Mouse (Mus musculus) natural killer cell, adult 2 months (primary cell): ENCODE data around the gene Ing4.
"Not testable (repeated sequence)": the region's sequence is repeated elsewhere in the genome, so short reads cannot be mapped to it uniquely, and the experiment has no call there.

Experiments
- DNase-seq, 2 experiments: peaks; one replicate each; pipeline ENCODE4 v3.0.0; 2022; ENCODE audit warnings: low spot score in 2 of 2

Ing4 gene

DNA sequence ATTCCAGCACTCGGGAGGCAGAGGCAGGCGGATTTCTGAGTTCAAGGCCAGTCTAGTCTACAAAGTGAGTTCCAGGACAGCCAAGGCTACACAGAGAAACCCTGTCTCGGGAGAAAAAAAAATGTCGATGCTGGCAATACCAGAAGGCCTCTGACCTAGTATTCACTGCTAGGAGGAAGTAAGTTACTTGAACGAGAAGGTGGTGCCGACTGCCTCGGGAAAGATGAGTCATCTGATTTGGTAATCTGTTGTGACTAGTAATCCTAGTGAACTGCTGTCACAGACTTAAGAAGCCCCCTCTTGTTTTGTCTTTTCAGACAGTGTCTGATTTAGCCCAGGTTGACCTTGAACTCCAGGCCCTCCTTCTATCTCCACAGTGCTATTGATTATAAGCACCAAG lies 1.5 kb downstream of the Ing4 start:
- peak in 1 of 2 experiments; percentile 16 for DNase-seq

DNA sequence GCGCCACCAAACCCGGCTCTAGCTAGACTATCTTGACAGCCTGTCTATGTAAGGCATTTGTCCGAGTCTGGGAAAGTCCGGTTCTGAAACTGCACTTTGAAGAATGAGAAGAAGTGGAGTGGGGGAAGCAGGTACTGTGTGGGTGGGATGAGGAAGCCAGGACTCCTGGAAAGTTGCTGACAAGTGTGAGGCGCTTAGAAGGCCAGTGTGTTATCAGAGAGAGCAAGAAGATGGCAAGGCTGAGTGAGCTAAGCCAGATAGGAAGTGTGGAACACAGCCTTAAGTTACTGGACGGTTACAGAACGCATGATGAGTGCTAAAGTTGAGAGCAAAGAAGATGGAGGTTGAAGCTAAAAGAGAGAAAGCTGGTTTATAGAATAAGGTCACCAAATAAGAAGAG lies 2.5 kb downstream of the Ing4 start:
- no peak for DNase-seq

DNA sequence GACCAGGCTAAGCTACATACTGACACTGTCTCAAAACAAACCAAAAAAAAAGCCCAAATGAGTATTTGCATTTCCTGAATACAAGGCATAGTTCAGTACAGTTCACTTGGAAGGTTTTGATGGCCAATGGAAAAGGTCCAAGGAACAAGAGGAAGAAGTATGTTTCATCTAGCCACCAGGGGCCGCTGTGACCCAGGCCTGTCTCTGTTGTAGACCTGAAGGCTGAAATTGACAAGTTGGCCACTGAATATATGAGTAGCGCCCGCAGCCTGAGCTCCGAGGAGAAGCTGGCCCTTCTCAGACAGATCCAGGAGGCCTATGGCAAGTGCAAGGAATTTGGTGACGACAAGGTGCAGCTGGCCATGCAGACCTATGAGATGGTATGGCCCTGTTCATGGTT lies 7.1 kb downstream of the Ing4 start:
- DNase-seq = peak; percentile 53 to 77

DNA sequence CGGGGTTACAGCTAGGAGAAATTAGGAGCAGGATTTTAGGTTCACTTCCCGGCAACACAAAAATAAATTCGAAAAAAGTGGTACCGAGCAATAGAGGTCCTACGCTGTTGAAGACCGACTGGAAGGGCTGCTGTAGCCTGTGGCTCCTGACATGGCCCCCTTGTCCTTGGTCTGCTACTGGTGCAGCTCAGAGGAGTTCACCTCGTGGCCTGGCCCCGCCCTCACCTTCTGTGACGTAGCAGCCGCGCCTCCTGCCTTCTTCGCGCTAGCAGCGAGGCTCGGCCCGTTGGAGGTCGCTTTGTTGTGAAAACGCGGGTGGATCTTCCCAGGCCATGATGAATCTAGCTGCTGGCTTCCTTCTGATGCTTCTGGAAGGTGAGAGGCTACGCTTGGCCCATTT lies 10.1 kb downstream of the Ing4 start, which contains the start of gene Acrbp:
Gene Acrbp, plus strand, starts transcription at position 12 of the 400 bp plus-strand sequence.
- DNase-seq = no peak

DNA sequence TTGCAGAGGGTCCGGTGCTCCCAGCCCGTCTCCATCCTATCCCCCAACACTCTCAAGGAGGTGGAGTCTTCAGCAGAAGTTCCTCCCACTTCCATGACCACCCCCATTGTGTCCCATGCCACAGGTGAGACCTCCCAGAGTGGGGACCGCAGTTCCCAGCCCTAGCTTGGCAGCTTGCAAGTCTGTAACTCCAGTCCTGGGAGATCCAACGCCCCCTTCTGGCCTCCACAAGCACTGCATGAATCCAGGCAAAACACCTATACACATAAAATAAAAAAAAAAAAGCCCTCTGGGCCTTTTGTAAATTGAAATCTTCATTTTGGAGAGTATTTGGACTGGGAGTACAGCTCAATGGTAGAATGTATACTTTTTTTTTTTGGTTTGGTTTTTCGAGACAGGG lies 11.7 kb downstream of the Ing4 start:
- peak in 1 of 2 experiments; percentile 43 for DNase-seq

DNA sequence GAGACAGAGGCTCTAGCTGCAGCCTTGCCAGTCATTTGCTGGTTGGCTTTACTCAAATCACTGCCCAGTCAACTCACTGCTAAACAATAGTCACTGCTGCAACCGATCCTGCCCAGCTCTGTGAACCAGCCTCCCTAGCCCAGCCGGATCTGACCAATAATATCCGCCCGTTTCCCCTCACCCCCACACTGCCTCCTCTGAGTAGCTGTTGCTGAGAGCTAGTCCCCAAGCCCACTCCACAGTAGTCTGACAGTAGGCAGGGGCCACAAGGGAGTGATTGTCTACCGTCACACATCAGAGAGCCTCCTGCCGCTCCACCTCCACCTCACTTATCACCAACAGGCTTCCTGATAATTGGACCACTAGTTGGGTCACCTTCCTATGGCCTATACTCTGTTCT lies 21.9 kb downstream of the Ing4 start:
- no peak for DNase-seq

DNA sequence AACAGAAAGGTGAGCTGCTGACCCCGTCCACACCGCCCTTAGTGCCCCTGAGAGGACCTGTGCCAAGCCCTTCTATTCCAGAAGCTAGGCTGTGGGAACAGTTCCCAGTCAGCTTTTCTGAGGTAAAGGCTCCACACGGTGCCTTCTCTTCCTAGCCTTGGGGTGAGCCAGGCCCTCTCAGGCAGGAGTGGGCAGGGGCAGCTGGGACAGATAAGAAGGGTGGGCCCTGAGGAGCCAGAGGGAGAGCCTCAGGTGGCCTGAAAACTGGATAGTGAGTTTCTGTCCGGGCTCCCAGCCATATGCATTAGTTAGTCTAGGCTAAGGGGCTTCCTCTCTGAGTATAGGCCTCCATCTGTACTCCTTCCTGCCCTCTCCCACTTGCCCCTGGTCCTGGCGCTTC lies 23.0 kb downstream of the Ing4 start:
- no peak for DNase-seq

DNA sequence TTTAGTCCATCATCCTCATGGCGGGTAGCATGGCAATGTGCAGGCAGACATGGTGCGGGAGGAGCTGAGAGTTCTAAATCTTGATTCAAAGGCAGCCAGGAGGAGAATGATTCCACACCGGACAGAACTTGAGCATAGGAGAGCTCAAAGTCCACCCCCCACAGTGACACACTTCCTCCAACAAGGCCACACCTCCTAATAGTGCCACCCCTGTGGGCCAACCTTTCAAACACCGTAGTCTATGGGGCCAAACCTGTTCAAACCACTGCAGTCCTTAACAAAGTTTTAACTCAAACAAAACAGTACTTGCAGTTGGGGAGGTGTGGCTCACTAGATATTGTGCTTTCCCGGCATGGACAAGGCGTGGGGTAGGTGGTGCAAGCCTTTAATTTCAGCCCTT lies 24.3 kb downstream of the Ing4 start:
- no peak for DNase-seq

DNA sequence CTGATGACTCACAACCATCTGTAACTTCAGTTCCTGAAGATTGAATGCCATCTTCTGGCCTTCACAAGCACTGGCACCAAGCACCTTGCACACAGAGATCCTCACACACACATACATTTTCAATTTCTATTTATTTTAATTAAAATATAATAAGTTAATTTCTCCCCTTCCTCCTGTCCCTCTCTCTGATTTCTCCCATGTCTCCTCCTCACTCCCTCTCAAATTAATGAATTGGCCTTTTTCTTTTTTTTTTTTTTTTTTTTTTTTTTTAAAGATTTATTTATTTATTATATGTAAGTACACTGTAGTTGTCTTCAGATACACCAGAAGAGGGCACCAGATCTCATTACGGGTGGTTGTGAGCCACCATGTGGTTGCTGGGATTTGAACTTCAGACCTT lies 25.7 kb downstream of the Ing4 start:
- not testable (repeated sequence) for DNase-seq

DNA sequence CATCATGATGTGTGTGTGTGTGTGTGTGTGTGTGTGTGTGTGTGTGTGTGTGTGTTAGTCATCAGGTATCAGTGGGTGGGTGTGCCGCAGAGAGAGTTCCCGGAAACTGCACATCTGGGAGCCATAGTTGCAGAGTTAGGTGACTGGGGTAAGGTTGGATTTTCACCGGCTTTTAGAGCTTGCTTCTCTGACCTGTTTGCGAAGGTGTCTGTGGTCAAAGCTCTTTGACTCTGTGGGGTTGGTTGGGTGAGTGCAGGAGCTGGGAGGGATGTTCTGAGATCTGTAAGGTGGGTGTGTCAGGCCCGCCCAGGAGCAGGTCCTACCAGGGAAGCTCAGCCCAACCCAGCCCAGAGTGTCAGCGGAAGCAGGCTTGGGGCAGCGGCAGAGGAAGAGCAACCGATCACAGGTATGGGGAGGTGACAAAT lies 28.0 kb downstream of the Ing4 start, which contains the start of gene Lpar5:
Gene Lpar5, plus strand, starts transcription at position 350 of the 425 bp plus-strand sequence.
- DNase-seq = peak; percentile 65 to 79

DNA sequence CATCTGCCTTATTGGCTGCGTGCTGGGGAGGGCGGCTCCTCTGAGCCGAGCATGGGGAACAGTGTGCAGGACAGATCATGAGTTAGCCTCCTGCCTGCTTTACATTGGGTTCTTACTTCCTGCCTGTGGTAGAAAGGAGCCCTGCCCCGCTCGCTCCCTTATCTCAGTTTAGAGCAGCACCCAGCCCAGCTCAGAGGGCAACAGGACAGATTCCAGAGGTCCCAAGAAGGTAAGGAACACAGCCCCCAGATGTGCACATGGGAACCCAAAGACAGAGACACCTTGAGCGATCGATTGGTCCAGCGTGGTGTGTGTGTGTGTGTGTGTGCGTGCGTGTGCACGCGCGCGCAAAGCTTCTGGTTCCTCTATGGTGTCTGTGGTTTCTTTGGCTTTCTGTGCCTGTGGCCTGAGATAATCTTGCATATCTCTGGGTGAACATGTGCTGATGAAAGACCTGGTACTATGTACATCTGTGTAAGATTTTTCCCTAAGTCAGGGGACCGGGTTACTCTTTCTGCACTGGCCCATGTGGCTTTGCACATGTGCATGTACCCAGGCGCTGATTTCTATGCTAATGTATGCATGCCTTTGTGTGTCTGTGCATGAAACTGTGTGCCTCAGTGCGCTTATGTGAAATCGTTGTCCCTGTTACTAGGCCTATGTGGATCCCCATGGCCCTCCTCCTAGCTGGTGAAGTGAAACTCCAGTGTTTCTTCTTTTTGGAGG lies 31.8 kb downstream of the Ing4 start:
- DNase-seq = peak; percentile 62 to 69

DNA sequence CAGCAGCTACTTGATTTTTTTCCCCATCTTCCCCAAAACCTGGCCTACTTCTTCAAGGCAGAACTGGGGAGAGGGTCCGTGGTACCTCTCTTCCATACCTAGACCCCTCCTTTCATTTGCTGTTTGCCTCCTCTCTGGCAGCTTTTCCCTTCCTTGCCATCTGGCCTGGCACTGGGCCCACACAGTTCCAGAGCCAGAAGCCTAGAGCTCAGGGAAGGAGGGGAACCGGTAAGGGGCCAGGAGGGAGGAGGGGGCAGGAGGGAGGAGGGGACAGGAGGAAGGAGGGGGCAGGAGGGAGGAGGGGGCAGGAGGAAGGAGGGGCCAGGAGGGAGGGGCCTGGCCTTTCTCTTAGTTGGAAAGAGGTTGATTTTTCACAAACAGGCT lies 32.3 kb downstream of the Ing4 start:
- no peak for DNase-seq

DNA sequence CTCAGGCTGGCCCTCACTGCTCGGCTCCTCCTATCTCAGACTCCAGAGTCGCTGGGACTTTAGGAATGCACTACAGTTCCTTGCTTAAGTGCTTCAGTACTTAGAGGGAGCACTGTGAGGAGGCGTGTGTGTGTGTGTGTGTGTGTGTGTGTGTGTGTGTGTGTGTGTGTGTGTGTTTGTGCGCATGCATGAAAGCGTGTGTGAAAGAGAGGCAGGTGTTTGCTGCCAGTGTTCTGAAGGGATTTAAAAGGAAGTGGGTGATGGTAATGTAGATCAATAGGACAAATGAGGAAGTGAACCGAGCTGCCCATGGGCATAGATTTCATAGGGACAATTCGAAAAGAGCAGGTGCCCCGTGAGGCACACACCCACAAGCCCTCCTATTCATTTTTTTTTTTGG lies 34.3 kb downstream of the Ing4 start:
- no peak for DNase-seq

DNA sequence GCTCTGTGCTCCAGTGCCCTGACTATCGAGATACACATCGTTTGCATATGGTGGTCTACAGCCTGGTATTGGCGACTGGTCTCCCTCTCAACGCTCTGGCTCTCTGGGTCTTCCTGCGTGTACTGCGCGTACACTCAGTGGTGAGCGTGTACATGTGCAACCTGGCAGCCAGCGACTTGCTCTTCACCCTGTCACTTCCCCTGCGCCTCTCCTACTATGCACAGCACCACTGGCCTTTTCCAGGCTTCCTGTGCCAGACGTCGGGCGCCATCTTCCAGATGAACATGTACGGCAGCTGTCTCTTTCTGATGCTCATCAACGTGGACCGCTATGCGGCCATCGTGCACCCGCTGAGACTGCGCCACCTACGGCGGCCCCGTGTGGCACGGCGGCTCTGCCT lies 41.8 kb downstream of the Ing4 start:
- DNase-seq = no peak

DNA sequence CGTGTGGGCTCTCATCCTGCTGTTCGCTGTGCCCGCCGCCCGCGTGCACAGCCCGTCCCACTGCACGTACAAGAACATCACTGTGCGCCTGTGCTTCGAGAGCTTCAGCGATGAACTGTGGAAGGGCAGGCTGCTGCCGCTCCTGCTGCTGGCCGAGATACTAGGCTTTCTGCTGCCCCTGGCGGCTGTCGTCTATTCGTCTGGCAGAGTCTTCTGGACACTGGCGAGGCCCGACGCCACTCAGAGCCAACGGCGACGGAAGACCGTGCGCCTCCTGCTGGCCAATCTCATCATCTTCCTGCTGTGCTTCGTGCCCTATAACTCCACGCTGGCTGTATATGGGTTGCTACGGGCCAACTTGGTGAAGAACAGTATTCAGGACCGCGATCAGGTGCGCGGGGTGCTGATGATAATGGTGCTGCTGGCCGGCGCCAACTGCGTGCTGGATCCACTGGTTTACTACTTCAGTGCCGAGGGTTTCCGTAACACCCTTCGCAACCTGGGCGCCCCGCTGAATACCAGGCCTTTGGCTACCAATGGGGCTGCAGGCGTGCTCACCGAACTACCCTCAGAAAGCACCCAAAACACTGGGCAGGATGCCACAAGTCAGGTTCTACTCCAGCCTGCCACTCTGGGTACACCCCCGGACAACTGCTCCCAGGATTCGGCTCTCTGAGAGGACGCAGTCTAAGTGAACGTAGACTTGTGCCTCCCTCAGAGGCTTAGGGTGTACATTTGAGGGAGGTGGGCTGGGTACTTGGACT lies 42.4 kb downstream of the Ing4 start:
- no peak for DNase-seq

DNA sequence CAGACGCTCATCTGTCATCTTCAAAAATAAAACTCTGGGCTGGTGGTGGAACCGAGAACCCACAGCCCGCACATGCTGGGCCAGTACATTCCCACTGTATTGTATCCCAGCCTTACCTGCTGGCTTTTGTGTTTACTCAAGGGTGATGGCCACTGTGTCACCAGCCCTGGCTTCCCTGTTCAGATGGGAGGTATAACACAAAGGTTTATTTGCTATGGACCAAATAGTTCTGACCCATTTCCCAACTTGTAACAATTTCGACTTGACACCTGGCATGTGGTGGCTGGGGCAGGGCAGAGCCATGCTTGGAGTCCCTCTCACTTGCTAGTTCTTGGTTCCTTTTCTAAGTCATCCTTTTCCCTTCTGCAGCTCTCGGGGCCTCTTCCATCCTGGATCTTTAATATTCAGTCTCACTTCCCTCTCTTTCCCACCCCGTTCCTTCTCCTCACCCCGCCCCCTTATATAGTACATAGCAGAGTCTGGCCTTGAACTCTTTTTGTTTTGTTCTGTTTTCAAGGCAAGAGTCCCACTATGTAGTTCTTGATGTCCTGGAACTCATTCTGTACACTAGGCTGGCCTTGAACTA lies 43.3 kb downstream of the Ing4 start:
- no peak for DNase-seq

DNA sequence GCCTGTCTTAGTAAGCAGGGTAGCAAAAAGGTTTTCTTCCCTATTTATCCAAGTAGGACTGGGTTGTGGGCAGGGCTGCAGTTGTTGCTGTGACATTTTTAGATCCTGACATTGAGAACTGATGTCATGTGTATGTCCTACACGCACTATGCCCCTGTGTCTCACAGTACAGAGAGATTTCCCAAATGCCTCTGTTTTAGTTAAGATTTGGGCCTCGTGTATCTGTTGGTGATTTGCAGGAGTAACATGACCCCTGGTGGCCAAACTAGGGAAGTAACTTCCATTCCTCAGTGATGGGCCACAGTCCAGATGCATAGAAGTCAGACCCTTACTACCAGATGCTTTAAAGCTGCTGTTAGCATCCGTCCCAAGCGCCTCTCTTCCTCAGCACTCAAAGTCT lies 44.9 kb downstream of the Ing4 start:
- peak; percentile 60 to 69 for DNase-seq

DNA sequence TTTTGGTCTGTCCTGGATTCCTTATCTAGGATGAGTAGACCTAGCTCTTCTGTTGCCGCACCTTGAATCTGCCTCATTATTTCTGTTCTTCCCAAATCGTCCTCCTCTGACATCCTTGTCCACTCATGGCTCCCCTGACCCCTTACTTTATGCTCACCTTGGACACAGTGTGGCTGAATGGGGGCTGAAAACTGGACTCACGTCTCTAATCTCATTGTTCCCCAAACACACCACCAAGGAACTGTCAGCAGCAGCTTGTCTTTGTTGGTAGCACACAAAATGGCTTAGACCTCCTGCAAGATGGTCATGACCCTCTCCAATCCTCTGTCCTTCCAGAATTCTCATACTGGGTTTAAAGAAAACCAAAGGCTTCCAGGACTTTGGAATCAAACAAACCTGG lies 48.4 kb downstream of the Ing4 start:
- DNase-seq = no peak

DNA sequence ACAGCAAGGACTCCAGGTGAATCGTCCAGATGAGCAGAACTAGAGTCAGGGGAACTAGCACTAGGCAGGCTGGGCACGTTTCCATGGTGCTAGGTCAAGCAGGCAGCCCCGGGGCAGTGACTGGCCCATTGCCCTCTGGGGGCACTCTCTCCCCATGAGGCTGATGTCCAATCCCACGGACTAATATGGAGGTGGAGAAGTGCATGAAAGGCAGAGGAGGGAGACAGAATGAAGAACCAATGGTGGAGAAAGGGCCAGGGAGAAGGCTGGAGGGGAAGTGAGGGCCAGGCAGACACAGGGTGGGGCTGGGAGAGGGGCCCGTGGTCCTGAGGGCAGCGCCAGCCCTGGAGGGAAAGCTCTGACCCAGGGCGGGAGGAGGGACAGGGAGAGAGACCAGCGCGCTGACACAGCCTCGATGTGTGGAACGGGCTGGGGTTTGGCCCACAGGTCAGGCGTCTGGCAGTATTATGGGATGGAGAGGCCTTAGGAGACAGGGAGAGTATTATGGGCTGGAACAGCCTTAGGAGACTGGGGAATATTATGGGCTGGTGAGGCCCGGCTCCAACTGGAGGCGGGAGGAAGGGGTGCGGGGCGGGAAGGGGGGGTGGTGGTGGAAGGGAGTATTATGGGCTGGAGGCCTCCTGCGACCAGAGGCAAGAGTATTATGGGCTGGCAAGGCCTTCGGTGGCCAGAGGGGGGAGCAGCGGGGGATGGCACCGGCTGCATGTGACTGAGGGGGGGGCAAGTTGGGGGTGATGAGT lies 49.2 kb downstream of the Ing4 start:
- no peak for DNase-seq

DNA sequence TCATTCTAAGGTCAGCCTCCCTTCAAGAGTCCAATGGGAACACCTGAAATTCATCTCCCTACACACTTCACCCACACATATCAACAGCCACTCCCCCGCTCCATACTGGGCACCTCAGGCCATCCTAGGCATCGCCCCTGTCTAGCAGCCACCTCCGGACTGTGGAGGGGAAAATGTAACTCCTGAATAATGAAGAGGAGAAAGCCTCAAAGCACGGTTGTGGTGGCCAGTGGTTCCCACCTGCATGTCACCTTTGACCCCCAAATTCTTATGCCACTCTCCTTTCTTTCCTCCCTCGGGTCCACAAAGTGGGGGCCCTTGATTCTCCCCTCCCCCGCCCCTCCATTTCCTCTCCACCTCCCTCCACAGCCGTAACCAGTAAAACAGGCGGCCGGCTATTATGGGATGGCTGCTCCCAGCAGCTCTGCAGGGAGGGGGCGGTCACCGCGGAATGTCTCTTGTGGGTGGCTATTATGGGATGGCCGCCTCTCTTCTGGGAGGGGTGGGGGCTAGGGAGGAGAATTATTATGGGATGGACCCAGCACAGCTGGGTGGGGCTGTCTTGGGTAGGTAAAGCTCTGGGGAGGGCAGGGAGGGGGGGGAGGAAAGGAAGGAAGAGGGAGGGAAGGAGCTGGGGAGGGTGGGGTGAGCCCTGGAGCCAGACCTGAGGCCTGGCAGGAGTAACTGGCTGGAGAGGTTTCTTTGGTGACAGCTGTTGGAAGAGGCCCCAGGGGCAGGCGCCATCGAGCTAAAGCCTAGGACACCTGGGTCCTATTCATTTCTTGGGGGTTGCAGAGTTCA lies 50.2 kb downstream of the Ing4 start:
- no peak for DNase-seq
